Mouse (Mus musculus) heart, postnatal 25 days (tissue): ENCODE results near the gene Adcy6. TPM values are rescaled to one million over a fixed set of nuclear protein-coding genes. Genes with fewer than 3 reads are reported as not detected.
"Not testable (repeated sequence)": the region's sequence is repeated elsewhere in the genome, so short reads cannot be mapped to it uniquely, and the experiment has no call there.

Experiments used
- DNase-seq: peaks from one replicate; pipeline ENCODE4 v3.0.0; 2022; ENCODE audit warnings: low spot score
- intact Hi-C: fragments of 180-260 bp; cut with DNase I; formaldehyde crosslinking; loops from one replicate; pipeline ENCODE4 v1.15.1; 2025
- total RNA-seq, 2 experiments: library from RNA; stranded (reverse); gene quantifications; 2 replicates each; pipeline ENCODE4 v1.2.3; 2021

Gene Adcy6
- total RNA-seq, 2 experiments from 2014 or later, result 188 to 238 TPM

DNA sequence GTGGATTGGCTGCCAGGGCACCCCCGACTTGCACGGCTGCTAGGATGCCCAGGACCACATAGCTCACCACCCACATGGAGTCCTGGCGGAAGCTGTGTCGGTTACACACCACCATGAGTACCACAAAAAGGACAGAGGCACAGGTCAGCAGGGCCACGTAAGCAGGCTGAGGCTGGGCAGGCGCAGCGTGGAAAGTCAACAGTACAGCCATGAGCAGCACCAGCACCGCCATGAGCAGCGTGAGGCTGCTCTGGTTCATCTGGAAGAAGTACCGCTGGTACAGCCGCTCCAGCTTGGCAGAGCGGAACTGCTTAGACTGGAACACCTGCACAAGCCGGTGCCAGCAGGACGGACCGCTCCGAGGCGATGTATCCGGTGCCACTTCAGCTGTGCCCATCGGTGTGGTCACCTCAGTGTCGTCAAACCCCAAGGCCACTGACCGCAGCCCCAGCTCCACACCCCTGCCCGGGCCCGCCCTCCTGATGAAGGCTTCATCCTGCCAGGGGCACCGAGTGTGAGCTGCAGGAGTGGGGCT, 5.8 kb downstream of the Adcy6 start:
- DNase-seq, result no peak

DNA sequence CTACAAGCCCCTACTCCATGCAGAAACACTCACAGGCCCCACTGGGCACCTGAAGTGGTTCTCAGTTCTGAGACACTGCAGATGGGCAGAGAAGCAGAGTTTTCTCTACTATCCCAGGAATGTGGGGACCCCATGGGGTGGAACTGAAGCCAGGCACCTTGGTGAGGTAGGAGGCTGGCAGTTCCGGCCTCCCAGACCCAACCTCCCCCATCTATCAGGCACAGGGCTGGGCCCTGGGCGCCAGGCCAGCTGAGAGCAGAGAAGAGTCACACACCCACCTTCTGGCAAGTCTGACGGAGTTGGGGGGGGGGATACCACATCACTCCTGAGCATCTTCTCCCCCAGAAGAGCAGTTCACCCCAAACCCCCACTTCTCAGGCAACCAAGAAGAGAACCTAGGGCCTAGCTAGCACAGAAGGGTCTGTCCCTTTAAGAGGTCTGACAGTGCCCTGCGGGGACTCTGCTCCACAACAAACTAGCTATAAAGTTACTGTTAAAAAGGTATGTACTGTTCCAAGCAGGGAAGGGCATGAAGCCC, 6.9 kb downstream of the Adcy6 start:
- DNase-seq, result no peak
- intact Hi-C loops, result no loop called here

More for the DNA sequence above, 5.8 kb downstream of the Adcy6 start:
- intact Hi-C loops, result no loop called here

- intact Hi-C loops, result no loop called here
- DNase-seq, result peak; percentile 66
These were observed 7.5 kb downstream of the Adcy6 start for GRCm38 (mm10) chr15:98602191-98602881.

- DNase-seq, result no peak
- intact Hi-C loops, result loop anchor here (2.0 kb wide), 1 partner anchor 15 kb away; no protein-coding TSS in a partner anchor
These were observed 8.1 kb downstream of the Adcy6 start for GRCm38 (mm10) chr15:98601832-98602190.

DNA sequence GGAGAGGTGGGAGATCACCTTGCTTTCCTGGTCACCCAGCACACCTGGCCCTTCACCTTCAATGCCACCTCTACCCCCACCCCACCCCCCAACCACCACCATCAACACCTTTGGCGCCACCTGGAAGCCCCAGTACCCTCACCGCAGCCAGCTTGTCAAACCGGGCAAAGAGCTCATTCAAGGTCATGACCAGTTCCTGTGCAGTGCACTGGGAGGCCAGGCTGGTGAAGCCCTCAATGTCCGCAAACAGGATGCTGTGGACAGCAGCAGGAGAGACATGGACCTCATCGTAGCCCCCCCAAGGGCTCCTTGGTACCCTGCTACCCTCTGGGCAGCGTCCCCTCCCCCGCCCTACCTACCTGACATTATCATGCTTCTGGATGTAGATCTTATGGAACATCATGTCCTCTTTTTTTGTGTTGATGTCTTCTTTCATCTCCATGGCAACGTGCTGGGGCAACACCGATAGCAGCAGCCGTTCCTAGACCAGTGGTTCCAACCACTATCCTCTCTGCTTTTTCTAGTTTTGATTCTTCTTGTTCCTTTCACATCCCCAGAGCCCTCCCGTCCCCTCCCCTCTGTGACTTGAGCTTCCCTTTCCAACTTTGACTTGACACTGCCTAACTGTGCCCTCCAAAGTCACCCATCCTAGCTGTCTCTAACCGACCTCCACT, 9.7 kb downstream of the Adcy6 start:
- DNase-seq, result no peak
- intact Hi-C loops, result loop anchor here (2.0 kb wide), 1 partner anchor 13 kb away; no protein-coding TSS in a partner anchor

DNA sequence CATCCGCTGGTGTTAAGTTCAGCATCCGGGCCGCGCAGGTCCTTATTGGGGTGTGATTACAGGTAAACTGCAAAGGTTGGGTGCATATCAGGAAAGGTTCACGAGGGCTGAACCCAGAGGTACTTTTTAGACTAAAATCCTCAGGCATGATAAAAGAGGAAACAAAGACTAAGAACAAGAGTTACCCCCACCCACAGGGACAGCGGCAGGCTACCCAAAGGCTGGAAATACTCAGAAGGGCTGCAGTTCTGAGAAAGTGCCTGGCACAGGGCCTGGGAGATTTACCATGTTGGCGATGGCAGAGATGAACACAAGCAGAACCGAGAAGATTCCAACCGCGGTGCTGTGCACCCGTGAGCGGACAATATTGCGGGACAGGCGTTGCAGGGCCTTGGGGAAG, 13.3 kb downstream of the Adcy6 start:
- intact Hi-C loops, result no loop called here
- DNase-seq, result no peak

DNA sequence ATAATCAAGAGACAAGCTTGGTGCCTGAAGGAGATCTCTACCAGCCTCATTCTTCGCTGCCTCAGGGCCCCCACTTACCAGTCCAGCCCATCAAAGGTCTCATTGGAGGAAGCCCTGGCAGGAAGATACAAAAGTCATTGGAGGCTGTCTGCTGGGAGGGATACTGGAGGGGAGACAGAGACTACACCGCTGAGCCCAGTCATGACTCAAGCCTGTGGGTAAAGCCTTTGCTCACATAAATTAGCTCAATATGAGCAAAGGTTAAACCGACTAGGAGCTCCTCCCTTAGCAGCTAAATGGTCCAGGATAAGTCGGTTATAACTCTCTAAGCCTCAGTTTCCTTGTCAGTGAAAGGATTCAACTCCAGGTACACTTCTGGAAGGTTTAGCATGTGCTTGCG, 14.8 kb downstream of the Adcy6 start:
- no peak for DNase-seq
- intact Hi-C loops, result no loop called here

DNA sequence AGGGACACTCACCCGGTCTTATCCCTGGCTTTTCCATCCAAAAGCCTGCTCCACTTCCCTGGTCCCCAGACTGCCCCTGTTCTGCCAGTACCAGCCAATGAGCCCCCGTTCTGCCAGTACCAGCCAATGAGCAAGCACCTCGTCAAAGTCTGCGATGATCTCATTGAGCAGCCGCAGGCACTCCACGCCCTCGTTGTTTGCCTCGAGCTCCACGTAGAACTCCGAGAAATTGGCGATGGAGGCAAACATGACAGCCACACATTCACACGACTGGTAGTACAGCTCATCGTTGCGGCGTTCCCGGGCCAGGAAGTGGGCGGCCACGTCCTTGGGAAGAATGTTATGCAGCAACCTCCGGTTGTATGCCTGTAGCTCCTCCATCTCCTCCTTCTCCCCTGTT, 15.7 kb downstream of the Adcy6 start:
- no peak for DNase-seq
- intact Hi-C loops, result no loop called here

GRCm38 (mm10) chr15:98591396-98591795, 18.5 kb downstream of the Adcy6 start:
- intact Hi-C loops, result no loop called here

GRCm38 (mm10) chr15:98589640-98590336, 20.1 kb downstream of the Adcy6 start:
- no peak for DNase-seq
- intact Hi-C loops, result no loop called here

More at GRCm38 (mm10) chr15:98591396-98591795, 18.5 kb downstream of the Adcy6 start:
- DNase-seq, result no peak

DNA sequence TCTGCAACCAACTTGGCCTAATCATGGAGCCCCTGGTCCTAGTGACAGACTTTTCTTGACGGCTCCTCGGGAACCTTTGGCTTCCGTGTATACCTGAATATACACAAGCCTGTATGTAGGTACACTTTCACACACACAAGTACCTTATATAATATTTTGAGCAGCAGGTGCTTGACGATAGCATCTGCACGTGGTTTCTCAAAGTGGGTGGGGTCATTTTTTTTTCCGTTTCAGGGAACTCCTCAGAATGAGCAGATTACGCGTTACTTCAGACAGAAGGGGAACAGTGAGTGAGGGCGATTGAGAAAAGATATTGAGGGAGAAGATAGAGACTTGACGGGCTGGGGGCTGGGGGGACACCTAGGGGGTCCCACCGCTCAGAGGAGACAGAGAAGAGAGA, 22.1 kb downstream of the Adcy6 start:
- DNase-seq, result no peak
- intact Hi-C loops, result loop anchor here (2.0 kb wide), 1 partner anchor 13 kb away; no protein-coding TSS in a partner anchor

GRCm38 (mm10) chr15:98586141-98586540, 23.7 kb downstream of the Adcy6 start:
- not testable (repeated sequence) for DNase-seq

DNA sequence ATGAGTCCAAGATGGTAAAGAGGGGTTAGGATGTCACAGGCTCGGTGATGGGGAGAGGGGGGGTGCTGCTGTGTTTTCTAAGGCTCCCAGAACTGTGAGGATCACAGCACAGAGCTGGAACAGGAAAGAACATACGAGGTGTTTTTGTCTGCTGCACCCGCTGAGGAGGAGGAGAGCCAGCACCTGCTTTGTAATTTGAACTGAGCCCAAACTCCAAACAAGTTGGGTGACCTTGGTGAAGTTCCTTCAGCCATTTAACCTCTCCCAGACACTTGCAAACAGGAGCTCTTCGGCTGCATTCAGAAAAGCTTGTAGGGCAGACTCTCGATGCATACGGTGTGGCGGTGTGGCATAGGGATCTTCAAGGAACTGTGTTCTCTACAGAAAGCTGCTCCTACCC, 24.5 kb downstream of the Adcy6 start:
- intact Hi-C loops, result no loop called here

More at GRCm38 (mm10) chr15:98586141-98586540, 23.7 kb downstream of the Adcy6 start:
- intact Hi-C loops, result loop anchor here (2.0 kb wide), 1 partner anchor 15 kb away; no protein-coding TSS in a partner anchor

GRCm38 (mm10) chr15:98582996-98583395, 26.9 kb downstream of the Adcy6 start:
- no peak for DNase-seq
- intact Hi-C loops, result loop anchor here (5.0 kb wide), 1 partner anchor 114 kb away; no protein-coding TSS in a partner anchor

More for the DNA sequence above, 24.5 kb downstream of the Adcy6 start:
- no peak for DNase-seq

DNA sequence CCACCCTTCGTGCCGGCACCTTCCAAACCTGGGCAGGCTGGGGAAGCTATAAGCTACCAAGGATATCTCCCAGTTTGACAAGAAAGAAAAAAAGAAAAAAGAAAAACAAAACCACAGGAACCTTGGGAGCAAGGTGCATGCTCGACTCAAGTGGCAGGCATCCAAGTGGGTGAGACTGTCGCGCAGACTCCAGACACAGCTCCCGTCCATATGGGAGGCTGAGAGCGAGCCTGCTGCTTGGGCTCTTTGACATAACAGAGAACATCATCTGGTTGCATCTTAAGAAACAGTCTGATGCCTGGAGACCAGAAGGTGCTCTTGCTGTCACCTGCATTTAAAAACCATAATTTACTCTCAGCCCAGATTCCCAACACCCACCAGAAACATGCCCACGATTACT, 27.5 kb downstream of the Adcy6 start:
- intact Hi-C loops, result loop anchor here (5.0 kb wide), 1 partner anchor 115 kb away; no protein-coding TSS in a partner anchor
- no peak for DNase-seq

- DNase-seq, result no peak
- intact Hi-C loops, result loop anchor here (1.0 to 10.0 kb wide), 3 partner anchors 37 to 245 kb away; no protein-coding TSS in a partner anchor
These were observed 29.9 kb downstream of the Adcy6 start for GRCm38 (mm10) chr15:98579795-98580464.

DNA sequence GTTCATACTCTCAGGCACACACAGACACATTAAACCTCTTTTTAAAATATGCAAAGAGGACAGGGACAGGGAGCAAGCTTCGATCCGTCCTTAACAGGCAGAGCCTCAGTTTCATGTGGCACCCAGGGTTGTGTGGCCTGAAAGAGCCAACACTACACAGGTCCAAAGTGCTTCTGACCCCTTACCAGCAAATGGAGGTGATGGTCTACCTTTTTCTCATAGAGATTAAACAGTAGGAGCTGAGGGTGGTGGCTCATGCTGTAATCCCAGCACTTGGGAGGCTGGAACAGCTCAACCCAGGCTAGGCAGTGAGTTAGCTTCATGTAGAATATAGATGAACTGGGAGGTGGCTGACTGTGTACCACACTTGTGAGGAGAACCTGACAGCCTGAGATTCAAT, 30.6 kb downstream of the Adcy6 start:
- DNase-seq, result no peak
- intact Hi-C loops, result loop anchor here (10.0 kb wide), 1 partner anchor 245 kb away; no protein-coding TSS in a partner anchor

DNA sequence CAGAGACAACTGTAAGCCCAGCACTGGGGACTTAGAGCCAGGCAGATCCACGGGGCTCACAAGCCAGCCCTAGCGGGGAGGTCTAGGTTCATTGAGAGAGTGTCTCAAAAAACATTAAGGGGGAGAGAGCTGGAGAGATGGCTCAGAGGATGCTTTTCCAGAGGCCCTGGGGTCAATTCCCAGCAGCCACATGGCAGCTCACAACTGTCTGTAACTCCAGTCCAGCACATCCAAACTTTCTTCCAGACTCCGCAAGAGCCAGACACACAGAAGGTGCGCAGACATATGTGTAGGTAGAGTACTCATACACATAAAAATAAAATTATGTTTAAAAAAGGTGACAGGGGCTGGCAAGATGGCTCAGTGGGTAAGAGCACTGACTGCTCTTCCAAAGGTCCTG, 36.6 kb downstream of the Adcy6 start:
- intact Hi-C loops, result loop anchor here (10.0 kb wide), 1 partner anchor 252 kb away; no protein-coding TSS in a partner anchor
- DNase-seq, result no peak

GRCm38 (mm10) chr15:98570873-98571538, 38.9 kb downstream of the Adcy6 start, which contains the start of the genes Ccnt1 and 4930415O20Rik:
Gene Ccnt1, minus strand, starts transcription at chr15:98570923.
Gene 4930415O20Rik, plus strand, starts transcription at chr15:98571004.
- intact Hi-C loops, result loop anchor here (10.0 kb wide), 1 partner anchor 254 kb away; no protein-coding TSS in a partner anchor
- no peak for DNase-seq
